Mouse (Mus musculus): ENCODE results near the gene Vmn2r84.
"Not testable (repeated sequence)": the region's sequence is repeated elsewhere in the genome, so short reads cannot be mapped to it uniquely, and the experiment has no call there.

The Vmn2r84 gene

GRCm38 (mm10) chr10:130394232-130394631 lies at the start of gene Vmn2r84:
Gene Vmn2r84 (minus strand): TSS chr10:130394332.
- no peak for DNase-seq

- not testable (repeated sequence) for DNase-seq
These were observed 40.2 kb upstream of the Vmn2r84 start for GRCm38 (mm10) chr10:130434185-130434898.

- not testable (repeated sequence) for DNase-seq
These were observed 35.5 kb upstream of the Vmn2r84 start, which contains the start of gene Vmn2r85 for GRCm38 (mm10) chr10:130429603-130430002. Gene Vmn2r85 (minus strand): TSS chr10:130429703.

- DNase-seq, result not testable (repeated sequence)
These were observed 28.2 kb upstream of the Vmn2r84 start for GRCm38 (mm10) chr10:130422368-130422767.

GRCm38 (mm10) chr10:130420401-130420800 lies 26.3 kb upstream of the Vmn2r84 start:
- DNase-seq, result no peak

- not testable (repeated sequence) for DNase-seq
These were observed 25.8 kb upstream of the Vmn2r84 start for GRCm38 (mm10) chr10:130419954-130420353.

GRCm38 (mm10) chr10:130416352-130416751 lies 22.2 kb upstream of the Vmn2r84 start:
- DNase-seq, result not testable (repeated sequence)

- not testable (repeated sequence) for DNase-seq
These were observed 18.1 kb upstream of the Vmn2r84 start for GRCm38 (mm10) chr10:130412167-130412698.

- DNase-seq, result no peak
These were observed 19.0 kb downstream of the Vmn2r84 start for GRCm38 (mm10) chr10:130375145-130375544.

GRCm38 (mm10) chr10:130372491-130373173 lies 21.5 kb downstream of the Vmn2r84 start:
- DNase-seq, result no peak

GRCm38 (mm10) chr10:130371644-130372043 lies 22.5 kb downstream of the Vmn2r84 start:
- no peak for DNase-seq

- no peak for DNase-seq
These were observed 24.0 kb downstream of the Vmn2r84 start for GRCm38 (mm10) chr10:130370005-130370682.

GRCm38 (mm10) chr10:130368384-130368783 lies 25.7 kb downstream of the Vmn2r84 start:
- DNase-seq, result no peak

GRCm38 (mm10) chr10:130364766-130365165 lies 29.4 kb downstream of the Vmn2r84 start:
- no peak for DNase-seq

GRCm38 (mm10) chr10:130363438-130364164 lies 30.5 kb downstream of the Vmn2r84 start:
- no peak for DNase-seq

- DNase-seq, result no peak
These were observed 50.1 kb downstream of the Vmn2r84 start for GRCm38 (mm10) chr10:130344056-130344455.

GRCm38 (mm10) chr10:130340050-130340449 lies 54.1 kb downstream of the Vmn2r84 start:
- DNase-seq, result not testable (repeated sequence)

GRCm38 (mm10) chr10:130337581-130337980 lies 56.6 kb downstream of the Vmn2r84 start:
- DNase-seq, result no peak

- no peak for DNase-seq
These were observed 57.7 kb downstream of the Vmn2r84 start for GRCm38 (mm10) chr10:130336385-130336784.

GRCm38 (mm10) chr10:130330711-130331110 lies 63.4 kb downstream of the Vmn2r84 start:
- DNase-seq, result no peak
